Mouse (Mus musculus) liver, adult 2 months (tissue): ENCODE data around the gene Rbp2.

Experiments used
- CTCF ChIP-seq: fragments of 200-500 bp; IDR thresholded peaks from 2 replicates; pipeline ENCODE4 v1.5.1; 2011; ENCODE audit warnings: low read depth, low read length, control low read depth
- POLR2A ChIP-seq: fragments of 200-500 bp; IDR thresholded peaks from 2 replicates; pipeline ENCODE4 v1.6.1; 2011; ENCODE audit warnings: low read length, control low read depth; ENCODE audit not compliant: insufficient read depth; ENCODE audit errors: extremely low read depth

DNA sequence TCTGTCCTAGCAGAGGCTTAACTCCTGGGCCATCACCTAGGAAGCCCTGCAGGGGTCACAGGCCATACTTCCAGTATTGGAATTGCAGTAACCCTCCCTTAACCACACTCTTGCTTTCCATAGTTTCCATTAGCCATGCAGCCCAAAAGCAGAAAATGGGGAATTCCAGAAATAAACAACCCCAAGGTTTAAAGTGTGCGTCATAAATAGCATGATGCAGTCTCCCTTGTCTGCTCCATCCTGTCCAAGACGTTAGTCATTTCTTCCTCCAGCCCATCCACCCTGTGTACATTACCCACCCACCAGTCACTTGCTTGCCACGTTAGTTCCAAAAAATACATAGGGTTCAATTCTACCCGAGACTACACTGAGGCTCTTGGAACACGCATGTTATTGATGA, 13.7 kb downstream of the Rbp2 start:
- TF ChIP-seq POLR2A (no peak), CTCF (no peak)
